Mouse (Mus musculus) G1E-ER4 (cell line): ENCODE results near the gene Prr36. TPM values are rescaled to one million over a fixed set of nuclear protein-coding genes. Genes with fewer than 3 reads are reported as not detected.

Experiments used
- GATA1 ChIP-seq: IDR thresholded peaks from one replicate; pipeline ENCODE4 v1.8.0; 2012; ENCODE audit warnings: low read length, inconsistent platforms
- polyA plus RNA-seq: library from polyadenylated mRNA; stranded (reverse); fragments of >175 nt; gene quantifications from 2 replicates; pipeline ENCODE4 v1.2.3, GENCODE M21; 2012

The Prr36 gene
- polyA plus RNA-seq, 1 experiment, result 0.18 TPM

DNA sequence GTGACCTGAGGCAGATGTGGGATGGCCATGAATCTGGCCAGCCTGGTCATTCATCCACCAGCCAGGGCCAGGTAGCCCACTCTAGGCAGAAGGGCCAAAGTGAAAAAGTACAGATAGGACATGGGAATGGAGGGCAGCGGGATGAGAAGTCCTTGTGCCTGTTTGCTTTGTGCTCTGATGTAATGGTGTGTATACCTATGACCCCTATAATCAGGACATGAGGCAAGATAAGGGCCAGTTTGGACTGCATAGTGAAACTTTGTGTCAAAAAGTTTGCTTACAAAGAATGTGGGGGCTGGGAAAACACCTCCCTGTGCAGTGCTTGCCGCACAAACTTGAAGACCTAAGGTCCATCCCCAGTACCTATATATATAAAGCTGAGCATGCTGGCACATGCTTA, 31.1 kb downstream of the Prr36 start:
- no peak for TF ChIP-seq GATA1

DNA sequence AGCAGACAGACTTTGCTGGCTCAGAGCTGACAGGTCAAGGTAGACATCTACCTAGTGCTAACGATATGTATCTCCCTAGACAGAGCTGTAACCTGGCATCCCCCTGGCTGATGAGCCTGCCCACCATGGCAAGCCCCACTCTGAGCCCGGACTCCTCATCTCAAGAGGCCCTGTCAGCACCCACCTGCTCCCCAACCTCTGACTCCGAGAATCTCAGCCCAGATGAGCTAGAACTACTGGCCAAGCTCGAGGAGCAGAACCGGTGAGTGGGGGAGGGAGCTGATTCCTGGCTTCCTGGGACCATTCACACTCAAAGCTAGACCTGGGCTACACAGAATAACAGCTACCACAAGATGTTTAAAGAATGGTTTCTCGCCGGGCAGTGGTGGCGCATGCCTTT, 33.9 kb downstream of the Prr36 start:
- no peak for TF ChIP-seq GATA1

DNA sequence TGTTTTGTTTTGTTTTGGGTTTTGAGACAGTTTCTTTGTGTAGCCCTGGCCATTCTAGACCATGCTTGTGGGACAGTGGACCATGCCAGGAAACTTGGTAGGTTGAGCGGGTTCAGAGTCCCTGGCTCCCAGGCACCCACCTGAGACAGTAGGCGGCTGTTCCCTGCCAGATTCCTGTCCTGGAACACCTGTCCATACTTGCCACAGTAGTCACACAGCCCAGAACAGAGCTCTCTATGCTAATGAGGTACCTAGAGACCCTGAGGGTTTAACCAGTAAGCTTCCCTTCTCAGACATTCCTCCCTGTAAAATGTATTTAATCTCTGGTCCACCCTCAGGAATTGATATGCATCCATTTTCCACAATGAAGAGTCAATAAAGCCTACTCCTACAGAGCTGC, 43.2 kb downstream of the Prr36 start:
- TF ChIP-seq GATA1, result no peak

DNA sequence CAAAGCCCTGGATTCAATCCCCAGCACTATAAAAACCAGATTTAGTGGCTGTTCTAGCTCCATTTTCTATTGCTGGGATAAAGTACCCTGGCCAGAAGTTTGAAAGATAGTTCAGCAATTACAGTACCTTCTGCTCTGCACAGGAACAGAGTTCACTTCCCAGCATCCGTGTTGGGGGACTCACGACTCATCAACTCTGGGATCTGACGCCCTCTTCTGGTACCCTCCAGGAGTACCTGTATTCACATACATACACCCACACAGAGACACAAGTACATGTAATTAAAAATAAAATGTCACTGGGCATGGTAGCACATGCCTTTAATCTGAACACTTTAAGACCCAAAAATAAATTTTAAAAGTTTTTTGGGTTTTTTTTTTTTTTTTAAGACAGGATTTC, 44.8 kb downstream of the Prr36 start:
- no peak for TF ChIP-seq GATA1

DNA sequence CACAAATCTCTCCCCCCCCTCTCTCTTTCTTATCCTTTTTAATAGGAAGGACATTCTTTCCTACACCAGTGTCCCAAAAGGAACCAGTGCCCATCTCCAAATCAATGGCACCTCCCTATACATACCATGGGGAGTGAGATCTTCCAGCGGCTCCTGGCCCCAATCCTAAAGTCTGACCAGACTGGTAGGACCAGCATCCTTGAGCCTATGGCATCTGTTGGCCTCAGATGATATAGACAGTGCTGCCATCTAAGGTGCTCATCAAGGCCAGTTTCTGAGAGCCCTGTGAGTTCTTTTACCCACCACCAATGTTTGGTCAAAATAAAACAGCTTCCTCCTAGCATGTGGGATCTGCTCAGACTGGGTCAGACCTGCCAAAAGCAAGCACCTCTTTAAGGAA, 49.3 kb downstream of the Prr36 start:
- TF ChIP-seq GATA1, result no peak

DNA sequence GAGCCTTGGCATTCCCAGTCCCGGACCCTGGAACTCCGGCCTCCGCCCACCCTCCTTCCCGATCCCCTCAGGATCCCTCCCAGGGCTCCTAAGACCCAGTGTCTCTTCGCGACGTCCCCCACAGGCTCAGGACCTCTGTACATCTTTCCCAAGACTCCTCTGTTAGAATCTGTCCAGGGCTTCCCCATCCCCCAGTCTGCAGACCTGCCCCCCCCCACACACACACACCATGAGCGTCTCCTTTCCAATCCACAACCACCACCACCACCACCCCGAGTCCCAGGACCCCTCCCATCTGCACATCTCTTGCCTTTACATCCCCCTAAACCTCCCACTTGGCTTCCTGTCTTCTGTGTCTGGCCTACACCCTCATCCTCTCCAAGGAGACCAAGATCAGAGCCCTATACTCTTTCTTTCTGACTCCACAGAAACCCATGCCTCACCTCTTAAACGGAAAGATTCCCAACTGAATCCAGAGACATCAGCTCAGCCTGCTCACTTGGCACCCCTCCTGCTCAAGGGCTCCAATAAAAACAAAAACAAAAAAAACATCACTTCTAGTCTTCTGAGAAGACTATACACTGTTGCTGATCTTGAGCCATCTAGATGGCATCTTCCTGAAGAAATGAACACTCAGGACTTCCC, 50.3 kb downstream of the Prr36 start:
- no peak for TF ChIP-seq GATA1

DNA sequence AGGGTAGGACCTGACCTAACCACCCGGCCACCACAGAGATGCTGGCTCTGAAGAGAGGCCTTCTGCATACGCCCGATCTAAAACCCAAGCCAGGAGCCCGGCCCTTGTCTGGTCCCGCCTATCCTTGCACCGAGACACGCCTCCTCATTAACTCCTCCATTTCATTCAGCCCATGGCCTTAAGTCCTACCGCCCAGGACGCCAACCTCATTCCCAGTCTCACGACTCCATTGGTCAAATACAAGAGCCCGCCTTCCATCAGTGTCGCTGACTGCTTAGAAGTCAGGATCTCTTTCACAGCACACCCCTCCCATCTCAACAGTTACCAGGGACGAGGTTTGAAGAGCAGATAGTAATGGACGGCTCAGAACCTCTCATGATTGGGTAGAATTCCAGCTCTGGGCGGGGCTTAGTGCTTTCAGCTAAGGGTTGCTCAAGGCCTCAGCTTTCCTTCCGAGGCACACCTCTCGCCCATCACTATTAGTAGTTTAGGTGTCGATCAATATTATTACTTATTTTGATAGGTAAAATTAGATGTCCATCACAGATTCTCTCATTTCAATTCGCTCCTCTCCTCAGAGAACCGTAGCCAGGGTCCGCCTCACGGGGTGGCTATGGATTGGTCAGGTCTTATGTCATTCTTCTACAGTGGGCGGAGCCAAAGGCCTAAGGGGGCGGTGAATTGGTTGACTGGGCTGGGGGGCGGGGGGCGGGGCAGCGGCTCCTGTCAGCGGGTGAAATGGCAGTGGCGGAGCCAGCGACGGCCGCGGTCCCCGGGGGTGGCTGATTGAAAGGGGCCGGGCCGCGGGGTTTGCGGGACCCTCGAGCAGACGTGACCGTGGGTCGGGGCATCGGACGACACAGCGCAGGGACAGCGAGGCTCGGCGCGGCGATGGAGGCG, 51.2 kb downstream of the Prr36 start, which contains the start of gene Evi5l:
Evi5l (plus strand) TSS at position 716 of the 900 bp plus-strand sequence.
- TF ChIP-seq GATA1, result no peak

DNA sequence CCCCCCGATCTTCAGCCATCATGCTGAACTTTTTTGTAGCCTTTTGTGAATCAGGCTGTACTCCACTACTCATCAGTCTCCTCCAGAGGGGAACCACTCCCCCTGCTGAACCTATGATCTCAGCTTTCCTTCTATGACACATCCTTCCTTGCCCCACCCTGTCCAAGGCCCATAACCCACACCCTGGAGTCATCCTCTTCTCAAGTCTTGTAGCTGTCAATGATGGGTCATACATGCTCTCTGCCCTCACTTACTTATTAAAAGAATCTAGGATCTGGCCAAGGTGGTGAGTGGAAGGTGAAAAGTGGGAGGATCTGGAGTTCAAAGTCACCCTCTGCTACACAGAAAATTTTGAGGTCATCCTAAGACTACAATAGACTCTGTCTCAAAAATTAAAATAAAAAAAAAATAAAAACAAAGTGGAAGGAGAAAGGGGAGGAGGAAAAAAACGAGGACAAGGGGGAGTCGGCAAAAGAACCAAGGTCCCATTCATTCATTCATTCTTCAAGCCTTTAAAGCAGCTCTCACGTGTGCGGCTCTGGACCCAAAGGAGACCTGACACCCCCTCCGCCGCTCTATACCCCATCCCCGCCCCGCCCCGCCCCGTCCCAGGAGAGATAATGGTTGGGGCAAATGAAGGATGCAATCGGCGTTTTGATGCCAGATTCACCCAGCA, 51.9 kb downstream of the Prr36 start:
- no peak for TF ChIP-seq GATA1

DNA sequence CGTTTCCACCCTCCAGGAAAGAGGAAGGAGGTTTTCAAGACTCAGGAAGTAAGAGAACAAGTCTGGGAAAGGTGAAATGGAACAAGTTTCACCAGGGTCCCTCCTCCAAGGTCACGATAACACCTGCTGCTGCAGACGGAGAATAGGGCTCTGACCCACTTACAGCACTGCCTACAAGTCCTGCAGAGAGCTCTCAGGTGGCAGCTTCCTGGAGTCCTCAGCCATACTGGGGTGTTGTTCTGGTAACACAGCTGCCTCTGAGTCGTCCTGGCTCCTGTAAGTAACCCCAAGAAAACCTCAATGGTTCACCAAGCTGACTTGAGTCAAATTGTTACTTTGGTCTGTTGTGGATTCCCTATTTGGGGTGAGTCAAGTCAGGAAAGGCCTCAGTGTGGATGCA, 54.5 kb downstream of the Prr36 start:
- TF ChIP-seq GATA1, result no peak

Other genes with a start within 250 kb of the Prr36 start
- not detected in 2 replicates for gene Cd209f, start 111.6 kb downstream of the Prr36 start, polyA plus RNA-seq
- gene Cd209g, start 83.4 kb downstream of the Prr36 start, polyA plus RNA-seq, result not detected in 2 replicates
- gene Evi5l, start 50.9 kb downstream of the Prr36 start, polyA plus RNA-seq, result 8.2 TPM in 2 replicates
- 0.02 and 0.06 TPM in 2 replicates for gene Lrrc8e, start 9.4 kb upstream of the Prr36 start, polyA plus RNA-seq
- 137 and 182 TPM in 2 replicates for gene Map2k7, start 21.3 kb upstream of the Prr36 start, polyA plus RNA-seq
- gene Gm49320, start 21.4 kb upstream of the Prr36 start, polyA plus RNA-seq, result 0.37 and 0.39 TPM in 2 replicates
- gene Tgfbr3l, start 30.8 kb upstream of the Prr36 start, polyA plus RNA-seq, result 16.2 and 20.9 TPM in 2 replicates
- gene Snapc2, start 35.6 kb upstream of the Prr36 start, polyA plus RNA-seq, result 46.1 and 62.3 TPM in 2 replicates
- 1.5 and 2.0 TPM in 2 replicates for gene Ctxn1, start 41.8 kb upstream of the Prr36 start, polyA plus RNA-seq
- 80.8 and 85.8 TPM in 2 replicates for gene Timm44, start 58.5 kb upstream of the Prr36 start, polyA plus RNA-seq
- 1.3 and 1.6 TPM in 2 replicates for gene Ccl25, start 107.8 kb upstream of the Prr36 start, polyA plus RNA-seq
- 93.4 and 120 TPM in 2 replicates for gene Elavl1, start 108.0 kb upstream of the Prr36 start, polyA plus RNA-seq